ENCODE assay signal across 9 mouse cellular contexts in genomic region chr8:84601221-84601751, GRCm38 (mm10).
DNase-seq lines count a peak whose midpoint lies in the region; ATAC-seq and TF ChIP-seq lines count a peak whose summit lies in the region.
"Had no signal": no experiment of that assay in that cellular context is flagged by ENCODE, and none has a peak within 500 bp of the region (broad histone marks: within the 10 kb centered on the region; RNA-seq: fewer than 3 reads in every experiment).

No protein-coding gene starts in this region.

- no peak overlapping the region for H3K27ac ChIP-seq in kidney, adult 2 months (ENCODE audit: insufficient read depth, low read depth, low read length)
- no peak overlapping the region for H3K27ac ChIP-seq in hindbrain, postnatal 0 days
- no peak overlapping the region for H3K27ac ChIP-seq in midbrain, postnatal 0 days (ENCODE audit: low read depth, low read length)

- no peak for DNase-seq in kidney, adult 2 months
- DNase-seq in kidney, adult 18-20 months: no peak
- DNase-seq in hindbrain, postnatal 0 days (ENCODE audit: low spot score): no peak
- DNase-seq in midbrain, postnatal 0 days (ENCODE audit: low spot score): no peak
- DNase-seq in right cerebral cortex, postnatal 25 days: no peak
- DNase-seq in right cerebral cortex, adult 18-20 months: no peak
- DNase-seq in kidney, adult 9 months: no peak

- peak overlapping the region; percentile 21 for H3K4me3 ChIP-seq in kidney, adult 2 months (ENCODE audit: insufficient read depth, low read depth, low read length)
- H3K4me3 ChIP-seq in hindbrain, postnatal 0 days (ENCODE audit: low read length): no peak overlapping the region
- no peak overlapping the region for H3K4me3 ChIP-seq in midbrain, postnatal 0 days (ENCODE audit: low read depth, low read length)

- no peaks in the 10 kb centered on the region for H3K4me1 ChIP-seq in kidney, adult 2 months (ENCODE audit: control insufficient read depth, insufficient read depth, low read length)
- H3K4me1 ChIP-seq in hindbrain, postnatal 0 days (ENCODE audit: insufficient read depth, low read length): peaks cover 13% of the 10 kb centered on the region; the same call in 1 of the 2 replicates
- H3K4me1 ChIP-seq in midbrain, postnatal 0 days (ENCODE audit: insufficient read depth, low read length): no peaks in the 10 kb centered on the region

- TF ChIP-seq POLR2A in kidney, adult 2 months (IDR thresholded peaks at IDR 0.05; ENCODE audit: low read depth, low read length): no peak

- peak overlapping the region; percentile 13; the same call in 1 of the 2 replicates for H3K4me2 ChIP-seq in hindbrain, postnatal 0 days (ENCODE audit: low read depth, low read length)
- H3K4me2 ChIP-seq in midbrain, postnatal 0 days (ENCODE audit: low read depth, low read length, poor library complexity, severe bottlenecking): 0 out of 2 replicates have a peak overlapping the region, but pooled peaks have one; percentile 13

- ATAC-seq in common myeloid progenitor, adult 5-6 weeks (replicated peaks; ENCODE audit: low read depth, poor library complexity, severe bottlenecking): peak; percentile 61
- no peak for ATAC-seq in hindbrain, postnatal 0 days
- ATAC-seq in midbrain, postnatal 0 days (ENCODE audit: low FRiP score): no peak
- ATAC-seq: Patski had no signal

- H3K36me3 ChIP-seq in kidney, adult 2 months (ENCODE audit: control insufficient read depth, insufficient read depth, low read length): no peaks in the 10 kb centered on the region
- peaks cover 3% of the 10 kb centered on the region; the same call in 1 of the 2 replicates for H3K36me3 ChIP-seq in hindbrain, postnatal 0 days (ENCODE audit: insufficient read depth, low read length)
- 0 out of 2 replicates have a peak, but pooled peaks cover 5% of the 10 kb centered on the region for H3K36me3 ChIP-seq in midbrain, postnatal 0 days (ENCODE audit: insufficient read depth, low read length)

- no peaks in the 10 kb centered on the region for H3K9me3 ChIP-seq in hindbrain, postnatal 0 days (ENCODE audit: low read length)
- no peaks in the 10 kb centered on the region for H3K9me3 ChIP-seq in midbrain, postnatal 0 days (ENCODE audit: low read length)

- H3K27me3 ChIP-seq in kidney, adult 2 months (replicated peaks; ENCODE audit: control insufficient read depth, insufficient read depth, low read length): 0 out of 2 replicates have a peak, but pooled peaks cover 1% of the 10 kb centered on the region
- H3K27me3 ChIP-seq in hindbrain, postnatal 0 days (ENCODE audit: insufficient read depth, low read length): no peaks in the 10 kb centered on the region
- no peaks in the 10 kb centered on the region for H3K27me3 ChIP-seq in midbrain, postnatal 0 days (ENCODE audit: insufficient read depth, low read length)

- H3K9ac ChIP-seq in hindbrain, postnatal 0 days (replicated peaks; ENCODE audit: low read length): no peak overlapping the region
- H3K9ac ChIP-seq in midbrain, postnatal 0 days (replicated peaks; ENCODE audit: low read length, poor library complexity, severe bottlenecking): no peak overlapping the region

- 7% methylated on average over 19 of the region's 19 CpGs for WGBS in kidney, adult 2 months
- WGBS in hindbrain, postnatal 0 days: 17% methylated on average over 19 of the region's 19 CpGs
- 19% methylated on average over 19 of the region's 19 CpGs for WGBS in midbrain, postnatal 0 days

- TF ChIP-seq CTCF in kidney, adult 2 months (conservative IDR thresholded peaks at IDR 0.05; ENCODE audit: insufficient read depth, insufficient read length, low read depth, low read length): no peak
- TF ChIP-seq CTCF in hindbrain, postnatal 0 days (IDR thresholded peaks at IDR 0.05; ENCODE audit: low read depth): no peak
- TF ChIP-seq CTCF in midbrain, postnatal 0 days (IDR thresholded peaks at IDR 0.05): no peak
